Mouse (Mus musculus): ENCODE measurements around the gene Olfr1413. TPM values are rescaled to one million over a fixed set of nuclear protein-coding genes. Genes with fewer than 3 reads are reported as not detected.

The Olfr1413 gene
- polyA plus RNA-seq, 2 experiments: not detected

DNA sequence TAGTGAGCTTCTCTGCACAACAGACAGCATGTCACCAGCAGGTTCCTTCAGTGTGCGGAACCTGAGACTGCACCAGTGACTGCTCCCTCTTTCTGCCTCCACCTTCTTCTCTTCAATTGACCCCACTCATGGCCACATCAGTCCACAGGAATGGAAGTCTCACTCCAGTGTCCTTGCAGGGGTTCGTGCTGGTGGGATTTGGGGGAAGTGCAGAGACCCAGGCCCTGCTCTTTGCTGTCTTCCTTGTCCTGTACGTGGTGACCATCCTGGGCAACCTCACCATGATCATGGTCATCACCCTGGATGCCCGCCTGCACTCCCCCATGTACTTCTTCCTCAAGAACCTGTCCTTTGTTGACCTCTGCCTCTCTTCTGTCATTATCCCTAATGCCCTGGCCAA, 36.6 kb downstream of the Olfr1413 start:
- no peak for TF ChIP-seq EP300 (IDR thresholded peaks at IDR 0.05; ENCODE audit: low read depth)
- no peak for TF ChIP-seq CTCF (IDR thresholded peaks at IDR 0.05; ENCODE audit: low read depth)
- Histone ChIP-seq H3K9me3 (ENCODE audit: control insufficient read depth, low read length) (no peaks in the 10 kb centered on the region), H3K4me2 (ENCODE audit: low read depth) (no peak overlapping the region), H3K27ac (no peak overlapping the region), H3K36me3 (replicated peaks; ENCODE audit: control insufficient read depth, insufficient read depth, low read depth) (no peaks in the 10 kb centered on the region), H3K4me3 (ENCODE audit: insufficient read depth in 1 of 2, low read depth in 2 of 2, low read length in 2 of 2) (no peak overlapping the region), H3K4me1 (replicated peaks; ENCODE audit: control insufficient read depth in 2 of 2, insufficient read depth in 2 of 2, low read length in 1 of 2) (no peaks in the 10 kb centered on the region), H3K9ac (replicated peaks) (no peak overlapping the region), H3K27me3 (ENCODE audit: control insufficient read depth, insufficient read depth, low read length) (no peaks in the 10 kb centered on the region)
- 43% methylated on average over 4 of the region's 4 CpGs for WGBS (ENCODE audit: insufficient replicate concordance)
- DNase-seq (ENCODE audit: low read depth in 3 of 3, low spot score in 3 of 3) (no peak), ATAC-seq (ENCODE audit: insufficient read depth) (no peak)

DNA sequence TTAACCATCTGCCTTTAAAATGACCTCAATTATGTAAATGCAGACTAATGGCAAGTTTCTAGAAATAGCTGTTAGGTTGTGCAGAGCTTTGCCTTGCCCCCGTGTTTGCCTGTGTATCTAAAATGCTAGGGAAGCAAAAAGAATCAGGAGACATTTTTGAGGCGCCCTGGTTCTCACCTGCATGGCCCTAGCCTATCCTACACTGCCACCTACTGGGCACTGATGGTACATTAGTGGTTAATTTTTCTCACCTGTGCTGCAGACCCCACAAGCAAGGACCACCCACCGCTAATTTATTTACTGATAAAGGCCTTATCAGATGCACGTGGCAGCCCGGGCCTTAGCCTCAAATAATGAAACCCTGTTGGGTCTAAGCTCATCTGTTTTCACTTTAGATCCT, 39.9 kb downstream of the Olfr1413 start:
- DNase-seq (ENCODE audit: low read depth in 3 of 3, low spot score in 3 of 3): peak in 1 of 3 experiments; percentile 2
- WGBS (ENCODE audit: insufficient replicate concordance): 5% methylated on average over 5 of the region's 5 CpGs

DNA sequence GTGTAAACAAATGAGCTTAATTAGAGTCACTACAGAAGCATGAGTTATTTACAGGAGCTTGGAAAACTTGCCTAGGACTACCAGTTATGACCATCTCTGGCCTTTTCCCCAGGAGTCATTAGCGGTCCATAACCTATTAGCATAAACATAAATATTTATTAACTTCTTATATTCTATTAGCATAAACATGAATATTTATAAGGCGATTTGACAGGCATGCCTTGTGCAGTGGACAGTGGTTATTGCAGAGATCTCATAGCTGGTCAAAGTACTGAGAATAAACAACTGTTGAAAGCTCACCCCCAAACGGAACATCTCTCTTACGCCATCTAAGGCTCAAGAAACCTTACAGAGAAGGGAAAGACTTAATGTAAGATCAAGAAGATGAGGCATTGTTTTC, 42.1 kb downstream of the Olfr1413 start:
- Histone ChIP-seq H3K4me3 (ENCODE audit: insufficient read depth in 1 of 2, low read depth in 2 of 2, low read length in 2 of 2) (no peak overlapping the region), H3K9ac (replicated peaks) (no peak overlapping the region), H3K9me3 (ENCODE audit: control insufficient read depth, low read length) (no peaks in the 10 kb centered on the region), H3K27me3 (ENCODE audit: control insufficient read depth, insufficient read depth, low read length) (no peaks in the 10 kb centered on the region), H3K4me1 (replicated peaks; ENCODE audit: control insufficient read depth in 2 of 2, insufficient read depth in 2 of 2, low read length in 1 of 2) (no peaks in the 10 kb centered on the region), H3K36me3 (replicated peaks; ENCODE audit: control insufficient read depth, insufficient read depth, low read depth) (no peaks in the 10 kb centered on the region), H3K4me2 (ENCODE audit: low read depth) (no peak overlapping the region), H3K27ac (no peak overlapping the region)
- no peak for TF ChIP-seq EP300 (IDR thresholded peaks at IDR 0.05; ENCODE audit: low read depth)
- no peak for TF ChIP-seq CTCF (IDR thresholded peaks at IDR 0.05; ENCODE audit: low read depth)
- ATAC-seq (ENCODE audit: insufficient read depth) (no peak), DNase-seq (ENCODE audit: low read depth in 3 of 3, low spot score in 3 of 3) (no peak)
- WGBS (ENCODE audit: insufficient replicate concordance): 38% methylated on average over 4 of the region's 4 CpGs

More for the DNA sequence above, 39.9 kb downstream of the Olfr1413 start:
- H3K27me3 ChIP-seq (ENCODE audit: control insufficient read depth, insufficient read depth, low read length): no peaks in the 10 kb centered on the region
- ATAC-seq (ENCODE audit: insufficient read depth): no peak
- TF ChIP-seq EP300 (IDR thresholded peaks at IDR 0.05; ENCODE audit: low read depth) (no peak), CTCF (IDR thresholded peaks at IDR 0.05; ENCODE audit: low read depth) (peak; percentile 78)
- H3K4me2 ChIP-seq (ENCODE audit: low read depth): no peak overlapping the region
- H3K4me1 ChIP-seq (replicated peaks; ENCODE audit: control insufficient read depth in 2 of 2, insufficient read depth in 2 of 2, low read length in 1 of 2): no peaks in the 10 kb centered on the region
- no peak overlapping the region for H3K27ac ChIP-seq
- no peak overlapping the region for H3K4me3 ChIP-seq (ENCODE audit: insufficient read depth in 1 of 2, low read depth in 2 of 2, low read length in 2 of 2)
- no peaks in the 10 kb centered on the region for H3K36me3 ChIP-seq (replicated peaks; ENCODE audit: control insufficient read depth, insufficient read depth, low read depth)
- no peaks in the 10 kb centered on the region for H3K9me3 ChIP-seq (ENCODE audit: control insufficient read depth, low read length)
- no peak overlapping the region for H3K9ac ChIP-seq (replicated peaks)

DNA sequence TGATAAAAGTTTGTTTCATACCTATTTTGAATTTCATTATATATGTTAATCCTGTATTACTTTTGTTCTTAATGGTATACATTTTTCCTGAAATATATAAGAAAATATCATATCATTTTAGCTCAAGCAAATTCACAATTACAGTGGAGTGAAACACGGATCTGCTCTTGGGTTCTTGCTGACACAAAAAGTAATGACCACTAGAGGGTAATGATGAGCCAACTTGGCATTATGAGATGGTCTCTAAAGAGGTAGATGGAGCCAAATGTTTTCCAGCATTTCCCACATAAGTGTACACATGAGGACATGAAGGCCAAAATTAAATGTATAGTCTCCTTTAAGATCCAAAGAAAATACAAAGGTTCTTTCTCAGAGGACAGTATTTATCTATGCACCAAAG, 43.4 kb downstream of the Olfr1413 start:
- WGBS (ENCODE audit: insufficient replicate concordance): 4% methylated on average over 1 of the region's 1 CpGs
- no peak for DNase-seq (ENCODE audit: low read depth in 3 of 3, low spot score in 3 of 3)

DNA sequence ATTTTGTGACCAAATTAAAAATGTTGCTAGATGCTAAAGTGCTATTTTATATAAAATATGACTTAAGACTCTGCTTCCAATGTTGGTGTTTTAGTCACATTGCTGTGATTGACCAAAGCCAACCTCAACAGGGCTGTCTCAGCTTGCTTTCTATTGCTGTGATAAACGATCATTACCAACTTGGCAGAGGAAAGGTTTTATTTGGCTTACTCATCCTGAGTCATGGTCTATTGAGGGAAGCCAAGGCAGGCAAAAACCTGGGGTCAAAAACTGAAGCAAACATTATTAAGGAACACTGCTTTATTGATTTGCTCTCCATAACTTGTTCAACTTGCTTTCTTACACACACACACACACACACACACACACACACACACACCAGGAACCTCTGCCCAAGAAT, 44.9 kb downstream of the Olfr1413 start:
- Histone ChIP-seq H3K27ac (no peak overlapping the region), H3K27me3 (ENCODE audit: control insufficient read depth, insufficient read depth, low read length) (no peaks in the 10 kb centered on the region), H3K9me3 (ENCODE audit: control insufficient read depth, low read length) (no peaks in the 10 kb centered on the region), H3K4me1 (replicated peaks; ENCODE audit: control insufficient read depth in 2 of 2, insufficient read depth in 2 of 2, low read length in 1 of 2) (no peaks in the 10 kb centered on the region), H3K36me3 (replicated peaks; ENCODE audit: control insufficient read depth, insufficient read depth, low read depth) (no peaks in the 10 kb centered on the region), H3K4me3 (ENCODE audit: insufficient read depth in 1 of 2, low read depth in 2 of 2, low read length in 2 of 2) (no peak overlapping the region), H3K4me2 (ENCODE audit: low read depth) (no peak overlapping the region), H3K9ac (replicated peaks) (no peak overlapping the region)
- ATAC-seq (ENCODE audit: insufficient read depth) (no peak), DNase-seq (ENCODE audit: low read depth in 3 of 3, low spot score in 3 of 3) (no peak)
- TF ChIP-seq EP300 (IDR thresholded peaks at IDR 0.05; ENCODE audit: low read depth) (no peak), CTCF (IDR thresholded peaks at IDR 0.05; ENCODE audit: low read depth) (no peak)
- 26% methylated on average over 1 of the region's 1 CpGs for WGBS (ENCODE audit: insufficient replicate concordance)

More for the DNA sequence above, 43.4 kb downstream of the Olfr1413 start:
- no peak for ATAC-seq (ENCODE audit: insufficient read depth)
- H3K4me1 ChIP-seq (replicated peaks; ENCODE audit: control insufficient read depth in 2 of 2, insufficient read depth in 2 of 2, low read length in 1 of 2): no peaks in the 10 kb centered on the region
- no peaks in the 10 kb centered on the region for H3K27me3 ChIP-seq (ENCODE audit: control insufficient read depth, insufficient read depth, low read length)
- H3K27ac ChIP-seq: no peak overlapping the region
- H3K4me2 ChIP-seq (ENCODE audit: low read depth): no peak overlapping the region
- no peak for TF ChIP-seq EP300 (IDR thresholded peaks at IDR 0.05; ENCODE audit: low read depth)
- peak; percentile 23; the same call in 1 of the 2 replicates for TF ChIP-seq CTCF (IDR thresholded peaks at IDR 0.05; ENCODE audit: low read depth)
- H3K9me3 ChIP-seq (ENCODE audit: control insufficient read depth, low read length): no peaks in the 10 kb centered on the region
- H3K9ac ChIP-seq (replicated peaks): no peak overlapping the region
- no peak overlapping the region for H3K4me3 ChIP-seq (ENCODE audit: insufficient read depth in 1 of 2, low read depth in 2 of 2, low read length in 2 of 2)
- H3K36me3 ChIP-seq (replicated peaks; ENCODE audit: control insufficient read depth, insufficient read depth, low read depth): no peaks in the 10 kb centered on the region

All from liver, embryonic 14.5 days (tissue).